Mouse (Mus musculus): Measurements from ENCODE around the gene Bcorl1.
"Not testable (repeated sequence)": the region's sequence is repeated elsewhere in the genome, so short reads cannot be mapped to it uniquely, and the experiment has no call there.

Gene Bcorl1

GRCm38 (mm10) chrX:48399994-48400393, 58.8 kb downstream of the Bcorl1 start:
- DNase-seq: no peak

DNA sequence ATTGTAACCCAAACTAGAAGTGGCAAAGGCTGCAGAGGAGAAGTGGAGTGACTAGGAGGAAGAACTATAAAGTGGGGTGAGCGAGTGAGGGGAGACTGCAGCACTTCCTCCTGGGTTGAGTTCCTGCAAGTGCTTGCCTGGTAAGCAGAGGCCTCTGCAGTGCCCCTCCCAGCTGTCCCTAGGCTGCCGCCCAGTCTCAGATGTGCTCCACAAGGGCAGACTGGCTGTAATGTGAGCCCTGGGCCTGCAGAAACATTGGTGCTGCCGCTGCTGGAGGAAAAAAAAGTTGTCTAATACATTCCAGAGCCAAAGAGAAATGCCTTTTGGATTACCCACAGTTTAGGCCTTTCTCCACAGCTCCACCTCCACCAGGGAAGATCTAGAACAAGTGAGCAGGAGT, 64.0 kb downstream of the Bcorl1 start:
- peak; percentile 39 for DNase-seq

DNA sequence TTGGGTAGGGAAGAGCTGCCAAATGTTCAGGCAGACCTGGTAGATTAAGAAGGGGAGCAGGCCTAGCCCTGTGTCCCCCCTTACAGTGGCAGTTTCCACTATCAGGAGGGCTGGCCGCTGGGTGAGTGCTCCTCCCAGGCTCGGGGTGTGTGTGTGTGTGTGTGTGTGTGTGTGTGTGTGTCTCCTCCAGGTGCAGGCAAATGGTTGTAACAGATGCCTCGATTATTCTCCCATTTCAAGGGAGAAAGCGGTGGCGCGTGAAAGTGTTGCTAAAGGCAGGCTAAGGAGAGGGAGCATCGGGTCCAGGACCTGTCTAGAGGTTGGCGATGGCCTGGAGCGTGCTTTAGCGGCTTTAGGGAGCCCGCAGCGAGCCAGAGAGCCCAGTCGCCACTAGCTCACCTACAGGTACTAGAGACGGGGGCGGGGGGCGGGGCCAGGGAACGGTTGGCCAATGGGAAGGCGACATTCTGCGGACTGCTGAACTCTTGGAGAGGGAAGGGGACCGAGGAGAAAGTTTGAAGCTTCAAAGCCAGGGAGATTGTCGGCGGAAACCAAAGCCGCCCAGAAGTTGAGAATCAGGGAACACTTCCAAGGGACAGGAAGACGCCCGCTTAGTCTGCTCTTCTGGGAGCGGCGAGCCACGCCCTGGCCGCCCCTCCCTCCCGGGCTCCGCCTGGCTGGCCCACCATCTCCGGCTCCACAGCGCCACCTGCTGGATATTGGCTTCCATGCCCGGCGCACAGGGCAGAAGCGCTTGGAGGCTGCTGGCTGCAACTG, 68.6 kb downstream of the Bcorl1 start:
- peak; percentile 85 for DNase-seq

DNA sequence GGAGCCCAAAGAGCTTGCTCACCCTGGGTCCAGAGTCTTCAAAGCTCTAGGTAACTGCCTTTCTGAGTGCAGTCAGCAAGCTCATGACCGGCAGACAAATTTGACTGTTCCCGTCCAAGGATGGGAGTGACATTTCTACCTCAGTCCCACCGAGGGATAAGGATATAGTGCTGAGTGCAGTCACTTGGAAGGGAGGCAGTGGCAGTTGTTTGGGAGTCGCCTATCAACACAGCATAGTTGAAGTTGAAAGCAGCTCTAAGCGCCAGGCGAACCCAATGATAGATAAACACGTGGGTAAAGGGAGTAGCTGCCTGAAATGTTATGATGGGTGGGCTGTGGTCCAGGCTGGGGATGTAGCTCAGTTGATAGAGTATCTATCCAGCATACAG, 69.2 kb downstream of the Bcorl1 start:
- no peak for DNase-seq

GRCm38 (mm10) chrX:48412629-48413028, 71.5 kb downstream of the Bcorl1 start:
- no peak for DNase-seq

DNA sequence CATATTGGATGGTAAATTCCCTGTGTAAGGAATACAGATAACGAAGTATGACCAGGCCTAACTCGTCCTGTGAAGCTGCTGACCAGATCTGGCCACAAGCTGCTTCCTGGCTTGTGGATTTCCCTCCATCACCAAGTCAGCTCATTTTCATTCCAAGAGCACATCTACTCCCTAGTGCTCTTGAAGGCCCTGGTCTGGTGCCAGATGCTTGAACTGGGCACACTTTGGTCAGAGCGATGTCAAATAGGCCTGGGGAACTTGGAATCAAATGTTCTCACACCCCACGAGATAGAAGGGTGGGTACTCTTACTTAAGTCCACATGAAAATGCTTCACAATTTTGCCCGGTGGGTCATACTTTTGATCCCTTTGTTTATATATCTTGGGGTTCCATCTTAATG, 73.1 kb downstream of the Bcorl1 start:
- no peak for DNase-seq

DNA sequence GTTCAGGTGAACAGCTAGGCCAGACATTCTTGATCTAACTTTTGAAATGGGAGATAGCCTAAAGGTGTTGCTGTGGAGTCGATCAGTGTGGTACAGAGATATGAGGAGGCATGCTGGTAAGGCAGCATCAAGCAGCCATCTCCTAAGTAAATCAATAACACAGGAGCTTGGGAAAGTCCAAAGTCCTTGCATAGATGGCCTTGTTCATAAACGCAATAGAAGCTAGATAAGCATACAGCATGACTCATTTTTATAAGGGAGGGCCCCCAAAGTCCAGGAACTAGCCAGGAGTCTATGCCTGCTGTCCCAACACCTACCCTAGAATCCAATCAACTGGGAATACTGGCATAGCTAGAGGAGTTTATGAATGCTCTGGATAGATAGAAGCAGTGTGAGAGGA, 77.3 kb downstream of the Bcorl1 start:
- no peak for DNase-seq

DNA sequence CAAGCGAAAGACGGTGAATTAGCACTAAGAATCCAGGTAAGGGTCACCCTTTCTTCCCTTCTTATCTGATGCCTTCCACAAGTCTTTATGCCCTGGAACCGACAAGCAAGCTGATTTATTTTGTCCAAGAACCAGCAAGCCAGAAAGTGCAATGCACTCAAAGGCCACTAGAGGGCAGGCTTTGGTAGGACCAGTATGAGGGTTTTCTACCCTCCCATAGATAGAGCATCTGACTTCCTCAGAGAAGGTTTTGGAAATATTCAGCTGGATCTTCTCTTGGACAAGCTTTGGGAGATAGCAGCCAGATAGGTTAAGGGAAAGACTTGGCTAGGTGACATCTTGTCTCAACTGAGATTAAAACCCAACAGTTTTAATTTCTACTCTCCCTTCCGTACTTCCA, 81.8 kb downstream of the Bcorl1 start:
- peak; percentile 64 for DNase-seq

DNA sequence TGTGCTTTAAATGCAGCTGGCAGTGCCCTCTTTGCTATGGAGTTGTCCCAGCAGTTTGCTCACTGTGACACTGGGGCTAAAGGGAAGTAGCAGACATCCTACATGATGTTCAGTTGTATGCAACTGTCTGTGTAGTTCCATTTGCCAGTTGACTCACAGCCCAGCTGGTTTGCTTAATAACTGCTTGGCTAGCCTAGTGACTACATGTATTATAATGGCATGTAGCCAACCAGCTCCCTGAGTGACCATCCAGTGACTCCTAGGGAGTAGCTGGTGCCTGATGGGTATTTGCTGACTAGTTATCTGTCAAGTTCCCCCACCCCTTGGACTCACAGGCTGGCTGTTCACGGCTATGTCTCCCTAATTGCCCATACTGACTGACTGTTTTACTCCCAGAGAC, 82.5 kb downstream of the Bcorl1 start:
- DNase-seq: no peak

GRCm38 (mm10) chrX:48424583-48424982, 83.4 kb downstream of the Bcorl1 start:
- DNase-seq: no peak

DNA sequence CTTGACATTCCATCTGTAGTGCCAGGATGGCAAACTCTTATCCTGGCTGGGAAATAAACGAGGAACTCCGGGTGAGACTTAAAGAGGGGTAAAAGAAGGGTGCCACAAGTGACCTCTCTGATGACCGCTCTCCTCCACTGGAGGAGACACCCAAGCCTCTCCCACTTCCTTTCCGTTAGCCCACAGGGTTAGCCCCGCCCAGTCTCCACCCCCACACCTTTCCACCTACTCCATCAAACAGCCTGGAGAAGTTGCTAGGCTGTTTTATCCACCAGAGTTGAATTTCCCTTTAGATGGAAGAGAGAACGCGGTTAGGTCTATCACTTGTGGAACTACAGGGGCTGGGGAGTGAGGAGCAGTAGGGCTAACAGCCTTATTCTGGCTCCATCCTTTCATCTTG, 84.1 kb downstream of the Bcorl1 start:
- no peak for DNase-seq

DNA sequence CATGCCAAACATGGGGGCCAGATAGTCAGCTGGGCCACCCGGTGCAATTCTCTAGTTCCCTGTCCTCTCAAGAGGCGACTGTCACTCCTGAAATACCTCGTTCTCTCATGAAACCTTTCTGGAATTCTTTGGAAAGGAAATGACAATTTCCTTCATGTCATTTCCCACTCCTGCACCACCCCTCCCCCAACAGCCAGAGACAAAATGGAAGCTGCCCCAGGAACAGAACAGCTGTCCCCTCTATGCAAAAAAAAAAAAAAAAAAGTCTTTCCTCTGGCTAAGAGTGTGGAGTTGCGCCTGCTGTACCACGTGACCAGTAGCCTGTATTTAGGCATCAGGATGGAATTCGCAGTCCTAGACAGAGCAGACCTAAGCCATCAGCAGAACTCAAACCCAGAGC, 87.1 kb downstream of the Bcorl1 start:
- DNase-seq: no peak

GRCm38 (mm10) chrX:48428642-48429041, 87.5 kb downstream of the Bcorl1 start:
- no peak for DNase-seq

DNA sequence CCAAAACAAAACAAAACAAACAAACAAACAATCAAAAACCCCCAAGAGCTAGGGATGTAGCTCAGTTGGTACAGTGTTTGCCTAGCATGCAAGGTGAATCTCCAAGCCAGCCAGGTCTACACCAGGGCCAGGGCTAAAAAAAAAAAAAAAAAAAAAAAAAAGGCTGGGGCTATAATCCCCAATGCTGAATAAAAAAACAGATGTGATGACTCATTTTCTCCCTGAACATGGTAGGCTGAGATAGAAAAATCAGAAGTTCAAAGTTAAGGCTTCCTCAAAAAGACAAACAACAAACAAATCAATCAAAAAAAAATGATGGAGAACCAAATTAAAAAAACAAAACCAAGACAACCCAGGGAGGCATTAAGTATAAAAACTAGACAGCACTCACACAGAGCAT, 87.9 kb downstream of the Bcorl1 start:
- no peak for DNase-seq

GRCm38 (mm10) chrX:48429538-48429937, 88.4 kb downstream of the Bcorl1 start:
- DNase-seq: no peak

GRCm38 (mm10) chrX:48432599-48433526, 91.7 kb downstream of the Bcorl1 start:
- DNase-seq: no peak

DNA sequence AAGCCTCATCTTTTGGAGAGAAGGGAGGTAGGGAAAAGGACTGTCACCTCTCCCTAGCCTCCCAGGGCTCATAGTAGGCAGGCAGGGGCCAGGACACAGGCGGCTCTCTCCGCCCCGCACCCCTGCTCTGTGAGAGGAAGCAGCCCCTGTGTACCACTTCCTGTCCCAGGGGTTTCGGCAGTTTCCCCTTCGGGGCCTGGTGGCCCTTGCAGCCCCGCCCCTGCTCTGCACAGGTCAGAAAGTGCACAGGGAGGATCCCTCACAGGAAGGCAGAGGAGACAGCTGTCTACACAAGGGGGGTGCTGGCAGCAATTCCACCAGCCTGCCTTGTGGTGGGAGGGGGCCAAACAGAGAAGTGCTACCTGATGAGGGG, 92.4 kb downstream of the Bcorl1 start:
- peak; percentile 11 for DNase-seq

GRCm38 (mm10) chrX:48434251-48434650, 93.1 kb downstream of the Bcorl1 start:
- DNase-seq: no peak

DNA sequence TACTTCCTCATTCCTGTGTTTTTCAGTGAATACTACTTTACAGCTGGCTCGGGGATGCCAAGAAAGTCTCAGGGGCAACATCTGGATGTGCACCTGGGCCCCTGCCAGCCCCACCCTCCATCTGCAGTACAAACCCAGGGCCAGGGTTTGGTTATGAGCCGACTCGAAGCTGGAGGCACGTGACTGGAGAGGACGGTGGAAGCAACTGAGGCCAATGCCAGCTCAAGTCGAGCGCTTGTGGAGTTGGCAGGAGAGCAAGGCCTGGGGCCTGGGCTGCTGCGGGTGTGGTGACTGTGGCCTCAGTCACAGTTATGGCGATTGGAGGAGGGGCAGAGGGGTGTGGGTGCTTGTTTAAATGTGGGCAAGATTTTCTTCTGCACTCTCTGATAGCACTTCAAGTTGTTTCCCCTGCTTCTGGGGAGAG, 94.3 kb downstream of the Bcorl1 start:
- no peak for DNase-seq

GRCm38 (mm10) chrX:48436082-48436481, 94.9 kb downstream of the Bcorl1 start:
- not testable (repeated sequence) for DNase-seq

DNA sequence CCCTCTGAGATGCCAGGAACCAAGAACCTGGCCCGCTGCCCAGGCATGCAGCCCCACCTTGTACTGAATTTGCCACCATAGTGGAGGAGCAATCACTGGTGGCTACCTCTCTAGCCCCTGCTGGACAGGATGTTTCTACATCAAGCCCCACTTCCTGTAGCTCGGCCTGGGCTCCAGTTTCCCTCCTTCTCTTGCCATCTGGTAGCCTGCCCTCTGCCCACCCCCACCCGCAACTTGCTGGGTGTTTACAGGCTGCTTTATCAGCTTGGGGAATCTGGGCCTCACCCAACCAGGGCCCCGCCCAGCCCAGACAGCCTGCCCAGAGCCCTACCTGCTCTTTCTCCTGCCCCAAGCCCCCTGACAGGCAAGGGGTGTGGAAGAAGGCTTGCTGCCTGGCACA, 97.9 kb downstream of the Bcorl1 start:
- no peak for DNase-seq

DNA sequence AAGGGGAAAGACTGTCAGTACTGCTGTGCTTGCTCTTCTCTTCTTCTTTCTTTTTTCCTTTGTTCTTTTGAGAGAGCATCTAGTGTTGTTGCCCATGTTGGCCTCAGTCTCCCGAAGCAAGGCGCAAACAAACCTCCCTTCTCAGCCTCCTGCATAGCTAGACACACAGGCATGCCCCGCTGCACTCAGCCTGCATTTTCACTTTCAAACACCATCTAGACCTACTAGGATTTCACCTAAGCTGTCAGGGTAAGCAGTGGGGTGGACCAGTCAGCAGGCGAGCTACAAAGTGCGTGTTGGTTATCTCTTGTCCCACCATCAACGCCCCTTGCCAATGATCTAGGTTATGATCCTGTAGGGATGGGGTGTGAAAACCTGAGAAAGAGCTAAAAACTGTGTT, 100.4 kb downstream of the Bcorl1 start:
- no peak for DNase-seq

GRCm38 (mm10) chrX:48441954-48442353, 100.8 kb downstream of the Bcorl1 start:
- DNase-seq: no peak

DNA sequence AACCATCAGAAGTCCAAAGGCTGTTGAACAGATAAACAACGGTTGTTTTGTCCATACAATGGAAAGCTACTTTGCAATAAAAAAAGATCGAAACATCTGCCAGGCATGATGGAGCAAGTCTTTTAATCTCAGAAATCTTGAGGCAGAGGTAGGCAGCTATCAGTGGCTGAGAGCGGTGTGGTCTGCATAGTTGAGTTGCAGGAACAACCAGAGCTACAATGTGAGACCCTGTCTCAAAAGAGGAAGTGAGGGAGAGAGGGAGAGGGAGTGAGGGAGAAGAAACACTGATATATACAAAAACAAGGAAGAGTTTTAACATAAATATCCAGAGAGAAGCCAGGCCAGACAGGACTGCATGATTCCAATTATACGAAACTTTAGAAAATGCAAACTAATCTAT, 103.5 kb downstream of the Bcorl1 start:
- no peak for DNase-seq
